Mouse (Mus musculus): ENCODE data around the gene Apoh.
A peak's percentile ranks its signal among the peaks of the same experiment; 100 is the strongest.

The Apoh gene

GRCm38 (mm10) chr11:108342781-108343768, at the start of gene Apoh:
Apoh (plus strand) TSS chr11:108343354.
- peak; percentile 69 to 79 for DNase-seq

- no peak for DNase-seq
These were observed 49.3 kb upstream of the Apoh start for GRCm38 (mm10) chr11:108293843-108294242.

- no peak for DNase-seq
These were observed 48.8 kb upstream of the Apoh start for GRCm38 (mm10) chr11:108294305-108294813.

GRCm38 (mm10) chr11:108295373-108295772, 47.8 kb upstream of the Apoh start:
- no peak for DNase-seq

GRCm38 (mm10) chr11:108297956-108298355, 45.2 kb upstream of the Apoh start:
- DNase-seq = no peak

GRCm38 (mm10) chr11:108299913-108300312, 43.2 kb upstream of the Apoh start:
- DNase-seq = peak; percentile 14 to 33

- DNase-seq = no peak
These were observed 42.7 kb upstream of the Apoh start for GRCm38 (mm10) chr11:108300443-108300842.

GRCm38 (mm10) chr11:108301036-108301435, 42.1 kb upstream of the Apoh start:
- no peak for DNase-seq

GRCm38 (mm10) chr11:108301796-108302490, 41.2 kb upstream of the Apoh start:
- DNase-seq = no peak

GRCm38 (mm10) chr11:108303787-108304186, 39.4 kb upstream of the Apoh start:
- no peak for DNase-seq

GRCm38 (mm10) chr11:108307258-108307657, 35.9 kb upstream of the Apoh start:
- DNase-seq = no peak

GRCm38 (mm10) chr11:108308253-108308652, 34.9 kb upstream of the Apoh start:
- no peak for DNase-seq

GRCm38 (mm10) chr11:108309791-108310190, 33.4 kb upstream of the Apoh start:
- DNase-seq = no peak

- DNase-seq = no peak
These were observed 31.2 kb upstream of the Apoh start for GRCm38 (mm10) chr11:108311912-108312311.

GRCm38 (mm10) chr11:108312516-108312915, 30.6 kb upstream of the Apoh start:
- no peak for DNase-seq

GRCm38 (mm10) chr11:108315736-108316135, 27.4 kb upstream of the Apoh start:
- DNase-seq = no peak

- DNase-seq = no peak
These were observed 25.3 kb upstream of the Apoh start for GRCm38 (mm10) chr11:108317878-108318277.

- DNase-seq = no peak
These were observed 24.0 kb upstream of the Apoh start for GRCm38 (mm10) chr11:108319162-108319561.

GRCm38 (mm10) chr11:108320561-108320960, 22.6 kb upstream of the Apoh start:
- no peak for DNase-seq

GRCm38 (mm10) chr11:108322156-108322555, 21.0 kb upstream of the Apoh start:
- DNase-seq = no peak

- DNase-seq = no peak
These were observed 17.2 kb upstream of the Apoh start for GRCm38 (mm10) chr11:108325943-108326342.

- DNase-seq = no peak
These were observed 12.3 kb upstream of the Apoh start for GRCm38 (mm10) chr11:108330818-108331217.

GRCm38 (mm10) chr11:108333006-108333405, 10.1 kb upstream of the Apoh start:
- DNase-seq = no peak

Measured in kidney, postnatal 4 days (tissue).